Mouse (Mus musculus): ENCODE results near the gene Gm2696. TPM values are rescaled to one million over a fixed set of nuclear protein-coding genes. Genes with fewer than 3 reads are reported as not detected.
"Not testable (repeated sequence)": the region's sequence is repeated elsewhere in the genome, so short reads cannot be mapped to it uniquely, and the experiment has no call there.

Gm2696 gene
- polyA plus RNA-seq, 1 experiment = not detected

GRCm38 (mm10) chr10:77794976-77795375 lies 19.5 kb upstream of the Gm2696 start, which contains the start of gene Gm9639:
TSS of gene Gm9639 (minus strand) at chr10:77795076.
- no peak within 1 kb of the TSS for H3K27ac ChIP-seq (ENCODE audit: control insufficient read depth, insufficient read depth, low read depth, low read length)
- H3K27me3 ChIP-seq (ENCODE audit: control insufficient read depth, insufficient read depth, low read length) = no peaks in the 10 kb centered on the region
- no peaks in the 10 kb centered on the region for H3K36me3 ChIP-seq (ENCODE audit: control insufficient read depth, insufficient read depth, low read length)
- H3K4me3 ChIP-seq (ENCODE audit: control insufficient read depth, low read depth, low read length) = no peak within 1 kb of the TSS
- TF ChIP-seq POLR2A (IDR thresholded peaks at IDR 0.05; ENCODE audit: control insufficient read depth, low read depth, low read length) (no peak), CTCF (IDR thresholded peaks at IDR 0.05; ENCODE audit: control insufficient read depth, insufficient read depth, insufficient replicate concordance, low read depth, low read length) (no peak)
- H3K4me1 ChIP-seq (ENCODE audit: control insufficient read depth, insufficient read depth, low read length) = no peaks in the 10 kb centered on the region

GRCm38 (mm10) chr10:77797677-77798076 lies 16.8 kb upstream of the Gm2696 start:
- Histone ChIP-seq H3K27ac (ENCODE audit: control insufficient read depth, insufficient read depth, low read depth, low read length) (no peak overlapping the region), H3K4me3 (ENCODE audit: control insufficient read depth, low read depth, low read length) (no peak overlapping the region), H3K36me3 (ENCODE audit: control insufficient read depth, insufficient read depth, low read length) (no peaks in the 10 kb centered on the region), H3K27me3 (ENCODE audit: control insufficient read depth, insufficient read depth, low read length) (no peaks in the 10 kb centered on the region), H3K4me1 (ENCODE audit: control insufficient read depth, insufficient read depth, low read length) (no peaks in the 10 kb centered on the region)
- TF ChIP-seq POLR2A (IDR thresholded peaks at IDR 0.05; ENCODE audit: control insufficient read depth, low read depth, low read length) (no peak), CTCF (IDR thresholded peaks at IDR 0.05; ENCODE audit: control insufficient read depth, insufficient read depth, insufficient replicate concordance, low read depth, low read length) (no peak)

GRCm38 (mm10) chr10:77798164-77798920 lies 16.1 kb upstream of the Gm2696 start:
- not testable (repeated sequence) for H3K4me3 ChIP-seq (ENCODE audit: control insufficient read depth, low read depth, low read length); H3K27ac ChIP-seq (ENCODE audit: control insufficient read depth, insufficient read depth, low read depth, low read length); H3K27me3 ChIP-seq (ENCODE audit: control insufficient read depth, insufficient read depth, low read length); H3K4me1 ChIP-seq (ENCODE audit: control insufficient read depth, insufficient read depth, low read length); H3K36me3 ChIP-seq (ENCODE audit: control insufficient read depth, insufficient read depth, low read length)

GRCm38 (mm10) chr10:77798921-77799508 lies 15.5 kb upstream of the Gm2696 start, which contains the start of gene Gm19668:
TSS of gene Gm19668 (minus strand) at chr10:77799133.
- TF ChIP-seq POLR2A (IDR thresholded peaks at IDR 0.05; ENCODE audit: control insufficient read depth, low read depth, low read length) (no peak), CTCF (IDR thresholded peaks at IDR 0.05; ENCODE audit: control insufficient read depth, insufficient read depth, insufficient replicate concordance, low read depth, low read length) (no peak)
- Histone ChIP-seq H3K27me3 (ENCODE audit: control insufficient read depth, insufficient read depth, low read length) (no peaks in the 10 kb centered on the region), H3K27ac (ENCODE audit: control insufficient read depth, insufficient read depth, low read depth, low read length) (no peak within 1 kb of the TSS), H3K4me3 (ENCODE audit: control insufficient read depth, low read depth, low read length) (no peak within 1 kb of the TSS), H3K36me3 (ENCODE audit: control insufficient read depth, insufficient read depth, low read length) (no peaks in the 10 kb centered on the region), H3K4me1 (ENCODE audit: control insufficient read depth, insufficient read depth, low read length) (no peaks in the 10 kb centered on the region)

- Histone ChIP-seq H3K36me3 (ENCODE audit: control insufficient read depth, insufficient read depth, low read length) (no peaks in the 10 kb centered on the region), H3K4me1 (ENCODE audit: control insufficient read depth, insufficient read depth, low read length) (no peaks in the 10 kb centered on the region), H3K27ac (ENCODE audit: control insufficient read depth, insufficient read depth, low read depth, low read length) (no peak overlapping the region), H3K27me3 (ENCODE audit: control insufficient read depth, insufficient read depth, low read length) (no peaks in the 10 kb centered on the region), H3K4me3 (ENCODE audit: control insufficient read depth, low read depth, low read length) (no peak overlapping the region)
- TF ChIP-seq POLR2A (IDR thresholded peaks at IDR 0.05; ENCODE audit: control insufficient read depth, low read depth, low read length) (no peak), CTCF (IDR thresholded peaks at IDR 0.05; ENCODE audit: control insufficient read depth, insufficient read depth, insufficient replicate concordance, low read depth, low read length) (no peak)
These were observed 10.4 kb upstream of the Gm2696 start for GRCm38 (mm10) chr10:77804095-77804494.

- no peaks in the 10 kb centered on the region for H3K36me3 ChIP-seq (ENCODE audit: control insufficient read depth, insufficient read depth, low read length)
- H3K27ac ChIP-seq (ENCODE audit: control insufficient read depth, insufficient read depth, low read depth, low read length) = no peak within 1 kb of the TSS
- no peaks in the 10 kb centered on the region for H3K4me1 ChIP-seq (ENCODE audit: control insufficient read depth, insufficient read depth, low read length)
- H3K4me3 ChIP-seq (ENCODE audit: control insufficient read depth, low read depth, low read length) = no peak within 1 kb of the TSS
- no peaks in the 10 kb centered on the region for H3K27me3 ChIP-seq (ENCODE audit: control insufficient read depth, insufficient read depth, low read length)
- TF ChIP-seq CTCF (IDR thresholded peaks at IDR 0.05; ENCODE audit: control insufficient read depth, insufficient read depth, insufficient replicate concordance, low read depth, low read length) = no peak
- no peak for TF ChIP-seq POLR2A (IDR thresholded peaks at IDR 0.05; ENCODE audit: control insufficient read depth, low read depth, low read length)
These were observed 2.7 kb upstream of the Gm2696 start, which contains the start of gene Gm9507 for GRCm38 (mm10) chr10:77811743-77812142. TSS of gene Gm9507 (minus strand) at chr10:77811843.

GRCm38 (mm10) chr10:77815514-77815913 lies 1.0 kb downstream of the Gm2696 start:
- no peaks in the 10 kb centered on the region for H3K36me3 ChIP-seq (ENCODE audit: control insufficient read depth, insufficient read depth, low read length)
- no peak for TF ChIP-seq POLR2A (IDR thresholded peaks at IDR 0.05; ENCODE audit: control insufficient read depth, low read depth, low read length)
- TF ChIP-seq CTCF (IDR thresholded peaks at IDR 0.05; ENCODE audit: control insufficient read depth, insufficient read depth, insufficient replicate concordance, low read depth, low read length) = peak; percentile 78; the same call in 1 of the 2 replicates
- no peak overlapping the region for H3K27ac ChIP-seq (ENCODE audit: control insufficient read depth, insufficient read depth, low read depth, low read length)
- no peaks in the 10 kb centered on the region for H3K4me1 ChIP-seq (ENCODE audit: control insufficient read depth, insufficient read depth, low read length)
- no peaks in the 10 kb centered on the region for H3K27me3 ChIP-seq (ENCODE audit: control insufficient read depth, insufficient read depth, low read length)
- H3K4me3 ChIP-seq (ENCODE audit: control insufficient read depth, low read depth, low read length) = no peak overlapping the region

All from testis, adult 2 months (tissue).